Mouse (Mus musculus) hindbrain, embryonic 15.5 days (tissue): Measurements from ENCODE around the gene Mb21d2. TPM values are rescaled to one million over a fixed set of nuclear protein-coding genes. Genes with fewer than 3 reads are reported as not detected.

Experiments used
- ATAC-seq: fragments of 200-750 bp; cut with Nextera tagmentation; 2 replicates; pipeline ENCODE4 v1.8.0; 2017; ENCODE audit warnings: low read depth, moderate number of reproducible peaks, moderate TSS enrichment; ENCODE audit not compliant: low FRiP score
- H3K27ac ChIP-seq: fragments of 300-500 bp; sonication (generic); replicated peaks from 2 replicates; pipeline ENCODE4 v1.5.1; 2015; ENCODE audit warnings: mild to moderate bottlenecking, inconsistent platforms
- H3K27me3 ChIP-seq: fragments of 300-500 bp; sonication (generic); 2 replicates; pipeline ENCODE4 v1.6.1; 2015; ENCODE audit warnings: control low read depth, inconsistent platforms
- H3K36me3 ChIP-seq: fragments of 300-500 bp; sonication (generic); 2 replicates; pipeline ENCODE4 v1.6.1; 2015; ENCODE audit warnings: control low read depth, inconsistent platforms
- H3K4me1 ChIP-seq: fragments of 300-500 bp; sonication (generic); replicated peaks from 2 replicates; pipeline ENCODE4 v1.6.1; 2015; ENCODE audit warnings: control low read depth, inconsistent platforms
- H3K4me2 ChIP-seq: fragments of 300-500 bp; sonication (generic); 2 replicates; pipeline ENCODE4 v1.6.1; 2015; ENCODE audit warnings: moderate library complexity, mild to moderate bottlenecking, inconsistent platforms
- H3K4me3 ChIP-seq: fragments of 300-500 bp; sonication (generic); 2 replicates; pipeline ENCODE4 v1.5.1; 2015; ENCODE audit warnings: mild to moderate bottlenecking, inconsistent platforms
- H3K9ac ChIP-seq: fragments of 300-500 bp; sonication (generic); 2 replicates; pipeline ENCODE4 v1.6.1; 2015; ENCODE audit warnings: inconsistent platforms
- H3K9me3 ChIP-seq: fragments of 300-500 bp; sonication (generic); 2 replicates; pipeline ENCODE4 v1.6.1; 2016; ENCODE audit warnings: control low read depth, inconsistent platforms
- WGBS: fragments of 180-500 bp; shearing (Covaris S2); methylation state at CpG from one replicate; pipeline ENCODE4 v1.1.7; 2015; 5-methylcytosine and 5-hydroxymethylcytosine counted together
- polyA plus RNA-seq: library from polyadenylated mRNA; unstranded; fragments of >200 nt; fragmentation: Nextera tagmentation; extraction: Ambion mirVana; gene quantifications from 2 replicates; pipeline ENCODE4 v1.2.1, GENCODE M21; 2015

The Mb21d2 gene
- polyA plus RNA-seq, 1 experiment from 2014 or later: 22.5 TPM

DNA sequence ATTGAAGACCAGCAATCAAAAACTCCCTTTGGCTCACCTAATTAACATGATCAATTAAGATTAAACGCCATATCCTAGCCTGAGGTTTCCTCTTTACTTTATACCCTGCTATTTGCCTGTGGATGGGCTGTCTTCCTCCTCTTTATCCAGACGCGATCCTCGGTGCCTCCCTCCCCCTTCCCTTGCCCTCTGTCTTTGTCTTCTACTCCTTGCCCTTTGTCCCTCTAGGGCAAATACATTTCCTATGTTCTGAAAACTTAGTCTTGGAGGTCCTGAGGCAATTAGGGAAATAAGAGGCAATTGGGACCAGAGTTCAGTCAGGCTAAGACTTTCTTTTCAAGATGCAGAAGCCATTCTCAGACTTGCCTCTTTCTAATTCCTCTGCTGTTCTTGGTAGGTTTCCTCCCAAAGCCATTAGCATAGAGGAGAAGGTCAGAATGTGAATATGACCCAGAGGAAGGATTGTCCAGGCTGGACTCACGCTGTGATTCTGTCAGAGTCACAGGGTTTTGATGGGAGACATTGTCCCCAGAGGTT is 110.7 kb downstream of the Mb21d2 start:
- Histone ChIP-seq H3K9me3 (no peaks in the 10 kb centered on the region), H3K27ac (no peak overlapping the region), H3K27me3 (no peaks in the 10 kb centered on the region), H3K4me3 (no peak overlapping the region), H3K36me3 (no peaks in the 10 kb centered on the region), H3K4me2 (no peak overlapping the region), H3K4me1 (no peaks in the 10 kb centered on the region), H3K9ac (no peak overlapping the region)
- WGBS: 44% methylated on average over 5 of the region's 5 CpGs
- no peak for ATAC-seq

GRCm38 (mm10) chr16:28813290-28813689 is 116.2 kb downstream of the Mb21d2 start:
- no peak for ATAC-seq
- WGBS: 82% methylated on average over 1 of the region's 1 CpGs
- Histone ChIP-seq H3K9ac (no peak overlapping the region), H3K27me3 (no peaks in the 10 kb centered on the region), H3K36me3 (no peaks in the 10 kb centered on the region), H3K4me2 (no peak overlapping the region), H3K9me3 (no peaks in the 10 kb centered on the region), H3K4me3 (no peak overlapping the region), H3K4me1 (no peaks in the 10 kb centered on the region), H3K27ac (no peak overlapping the region)

DNA sequence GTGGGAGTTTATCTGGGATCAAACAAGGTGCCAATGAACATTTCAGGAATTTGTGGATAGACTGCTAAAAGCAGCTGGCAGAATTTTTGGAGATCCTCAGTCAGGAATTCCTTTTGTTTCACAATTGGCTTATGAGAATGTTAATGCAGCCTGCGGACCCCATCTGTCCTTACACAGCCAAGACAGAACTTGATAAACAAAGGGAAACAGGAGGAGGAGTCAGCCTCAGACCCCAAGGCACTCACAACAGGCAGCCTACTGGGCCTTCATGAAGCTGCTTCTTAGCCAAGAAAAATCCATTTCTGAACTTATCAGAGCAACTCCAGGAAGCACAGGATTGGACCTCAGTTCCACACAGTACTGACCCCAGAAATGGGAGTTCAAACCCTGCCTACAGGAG is 120.4 kb downstream of the Mb21d2 start:
- Histone ChIP-seq H3K27me3 (no peaks in the 10 kb centered on the region), H3K4me2 (no peak overlapping the region), H3K4me3 (no peak overlapping the region), H3K27ac (no peak overlapping the region), H3K9ac (no peak overlapping the region), H3K9me3 (no peaks in the 10 kb centered on the region), H3K4me1 (no peaks in the 10 kb centered on the region), H3K36me3 (no peaks in the 10 kb centered on the region)
- no peak for ATAC-seq
- WGBS: 15% methylated on average over 1 of the region's 1 CpGs

- 2% methylated on average over 4 of the region's 4 CpGs for WGBS
- no peaks in the 10 kb centered on the region for H3K27me3 ChIP-seq
- no peaks in the 10 kb centered on the region for H3K36me3 ChIP-seq
- ATAC-seq: no peak
- no peak overlapping the region for H3K27ac ChIP-seq
- no peak overlapping the region for H3K9ac ChIP-seq
- no peaks in the 10 kb centered on the region for H3K9me3 ChIP-seq
- H3K4me3 ChIP-seq: no peak overlapping the region
- H3K4me2 ChIP-seq: no peak overlapping the region
- no peaks in the 10 kb centered on the region for H3K4me1 ChIP-seq
Measured at GRCm38 (mm10) chr16:28793115-28793514, 136.4 kb downstream of the Mb21d2 start.

Other genes starting within 250 kb of the Mb21d2 start
- 46.7 and 50.9 TPM in 2 replicates for gene Fgf12, start 176.6 kb downstream of the Mb21d2 start, polyA plus RNA-seq